Mouse (Mus musculus): ENCODE data around the gene Timm29. TPM values are rescaled to one million over a fixed set of nuclear protein-coding genes. Genes with fewer than 3 reads are reported as not detected.

Timm29 gene
- polyA plus RNA-seq, 1 experiment from 2014 or later: 31.4 TPM

DNA sequence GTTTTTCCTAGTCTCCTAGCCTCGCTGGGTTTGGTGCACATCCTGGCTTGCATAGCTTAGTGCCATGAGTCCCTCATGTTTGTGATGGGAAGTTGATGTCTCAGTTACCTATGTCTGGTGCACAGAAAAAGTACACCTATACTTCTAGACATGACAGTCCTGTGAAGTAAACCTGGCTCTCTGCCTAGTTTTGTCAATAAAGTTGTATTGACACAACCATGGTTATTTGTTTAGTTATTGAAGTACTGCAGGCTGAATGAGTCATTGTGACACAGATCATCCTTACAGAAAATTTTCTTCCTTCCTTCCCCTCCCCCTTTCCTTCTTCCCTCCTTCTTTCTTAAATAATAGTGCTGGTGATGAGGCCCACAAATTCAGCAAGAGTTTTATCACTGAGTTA, 28.1 kb upstream of the Timm29 start:
- Histone ChIP-seq H3K27ac (no peak overlapping the region), H3K9me3 (no peaks in the 10 kb centered on the region), H3K4me1 (no peaks in the 10 kb centered on the region), H3K4me3 (no peak overlapping the region), H3K36me3 (replicated peaks) (peaks cover 52% of the 10 kb centered on the region), H3K27me3 (ENCODE audit: poor library complexity, severe bottlenecking) (no peaks in the 10 kb centered on the region)
- WGBS: 78% methylated on average over 1 of the region's 1 CpGs
- DNase-seq (ENCODE audit: extremely low spot score, low spot score): no peak

DNA sequence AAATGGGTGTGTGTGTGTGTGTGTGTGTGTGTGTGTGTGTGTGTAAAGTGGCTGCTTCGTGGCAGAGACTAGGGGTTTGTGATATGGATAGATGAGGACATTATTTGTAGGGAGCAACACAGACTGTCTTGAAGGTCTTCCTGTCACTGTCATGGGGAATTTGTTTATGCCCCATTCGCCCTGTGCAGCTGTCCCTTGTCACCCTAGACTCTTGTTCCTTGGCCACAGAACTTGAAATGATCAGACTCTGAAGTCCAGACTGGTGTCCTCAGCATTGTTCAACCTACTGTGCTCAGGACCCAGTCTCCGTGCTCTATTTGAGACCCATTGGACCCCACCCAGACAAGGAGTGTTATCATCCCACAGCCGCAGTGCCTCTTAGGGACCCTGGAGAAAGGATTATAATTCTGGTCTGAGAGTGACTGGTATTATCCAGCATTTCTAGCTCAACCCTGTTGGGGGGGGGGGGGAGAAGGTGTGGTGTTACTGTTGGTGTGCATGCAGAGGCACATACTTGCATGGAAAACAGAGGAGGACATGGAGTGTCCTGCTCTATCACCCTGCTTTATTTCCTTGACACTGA, 27.4 kb upstream of the Timm29 start:
- Histone ChIP-seq H3K4me1 (no peaks in the 10 kb centered on the region), H3K9me3 (no peaks in the 10 kb centered on the region), H3K27ac (no peak overlapping the region), H3K36me3 (replicated peaks) (peaks cover 55% of the 10 kb centered on the region), H3K4me3 (no peak overlapping the region), H3K27me3 (ENCODE audit: poor library complexity, severe bottlenecking) (no peaks in the 10 kb centered on the region)
- 90% methylated on average over 4 of the region's 4 CpGs for WGBS
- no peak for DNase-seq (ENCODE audit: extremely low spot score, low spot score)

- no peaks in the 10 kb centered on the region for H3K9me3 ChIP-seq
- H3K4me1 ChIP-seq: no peaks in the 10 kb centered on the region
- no peak overlapping the region for H3K4me3 ChIP-seq
- peaks cover 57% of the 10 kb centered on the region for H3K36me3 ChIP-seq (replicated peaks)
- DNase-seq (ENCODE audit: extremely low spot score, low spot score): no peak
- no peak overlapping the region for H3K27ac ChIP-seq
- 88% methylated on average over 1 of the region's 1 CpGs for WGBS
- H3K27me3 ChIP-seq (ENCODE audit: poor library complexity, severe bottlenecking): no peaks in the 10 kb centered on the region
These were observed 26.0 kb upstream of the Timm29 start for GRCm38 (mm10) chr9:21566538-21566937.

DNA sequence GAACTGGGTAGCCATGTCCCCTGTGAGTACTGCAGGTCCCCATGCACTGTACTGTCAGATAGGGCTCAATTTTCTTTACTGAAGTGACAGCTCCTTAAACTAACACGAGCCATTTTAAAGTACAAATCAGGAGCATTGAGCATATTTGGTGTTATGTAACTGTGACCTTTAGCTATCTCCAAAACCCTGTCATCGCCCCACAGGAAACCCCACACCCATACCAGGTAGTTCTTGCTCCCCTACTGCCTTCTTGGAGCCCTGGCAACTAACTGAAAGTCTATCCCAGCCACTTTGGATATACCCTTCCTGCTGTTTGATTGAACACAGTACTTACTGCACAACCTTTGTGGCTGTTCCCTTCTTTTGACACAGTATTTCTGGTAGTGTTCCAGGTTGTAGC, 25.5 kb upstream of the Timm29 start:
- Histone ChIP-seq H3K4me1 (no peaks in the 10 kb centered on the region), H3K36me3 (replicated peaks) (peaks cover 57% of the 10 kb centered on the region), H3K27ac (no peak overlapping the region), H3K27me3 (ENCODE audit: poor library complexity, severe bottlenecking) (no peaks in the 10 kb centered on the region), H3K4me3 (no peak overlapping the region), H3K9me3 (no peaks in the 10 kb centered on the region)
- no peak for DNase-seq (ENCODE audit: extremely low spot score, low spot score)
- WGBS: 94% methylated on average over 2 of the region's 2 CpGs

DNA sequence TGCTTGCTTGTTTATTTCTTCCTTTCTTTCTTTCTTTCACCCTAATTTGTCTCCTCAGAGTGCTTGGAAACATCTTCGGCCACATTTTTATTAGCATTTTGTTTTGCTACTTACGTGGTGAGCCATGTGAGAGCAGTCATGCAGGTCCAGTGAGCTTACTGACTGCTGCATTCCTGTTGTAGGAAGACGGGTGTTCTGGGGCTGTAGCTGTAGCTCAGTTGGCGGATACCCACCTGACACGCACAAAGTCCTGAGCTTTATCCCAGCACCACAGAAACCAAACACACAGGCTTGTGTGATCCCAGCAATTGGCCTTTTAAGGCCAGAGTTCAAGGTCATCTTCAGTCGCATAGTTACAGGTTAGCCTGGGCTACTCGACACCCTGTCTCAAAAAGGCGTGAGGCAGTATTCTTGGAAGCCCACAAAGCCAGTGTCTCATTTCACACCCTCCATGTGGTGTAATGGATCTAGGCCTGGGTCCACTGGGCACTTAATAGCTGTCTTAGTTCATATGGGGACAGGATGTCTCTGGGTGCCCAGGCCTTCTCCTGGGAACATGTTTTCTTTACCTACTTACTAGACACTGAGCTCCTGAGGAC, 23.8 kb upstream of the Timm29 start:
- Histone ChIP-seq H3K36me3 (replicated peaks) (peaks cover 62% of the 10 kb centered on the region), H3K9me3 (no peaks in the 10 kb centered on the region), H3K4me1 (no peaks in the 10 kb centered on the region), H3K4me3 (no peak overlapping the region), H3K27me3 (ENCODE audit: poor library complexity, severe bottlenecking) (no peaks in the 10 kb centered on the region), H3K27ac (no peak overlapping the region)
- DNase-seq (ENCODE audit: extremely low spot score, low spot score): no peak
- WGBS: 93% methylated on average over 8 of the region's 8 CpGs

DNA sequence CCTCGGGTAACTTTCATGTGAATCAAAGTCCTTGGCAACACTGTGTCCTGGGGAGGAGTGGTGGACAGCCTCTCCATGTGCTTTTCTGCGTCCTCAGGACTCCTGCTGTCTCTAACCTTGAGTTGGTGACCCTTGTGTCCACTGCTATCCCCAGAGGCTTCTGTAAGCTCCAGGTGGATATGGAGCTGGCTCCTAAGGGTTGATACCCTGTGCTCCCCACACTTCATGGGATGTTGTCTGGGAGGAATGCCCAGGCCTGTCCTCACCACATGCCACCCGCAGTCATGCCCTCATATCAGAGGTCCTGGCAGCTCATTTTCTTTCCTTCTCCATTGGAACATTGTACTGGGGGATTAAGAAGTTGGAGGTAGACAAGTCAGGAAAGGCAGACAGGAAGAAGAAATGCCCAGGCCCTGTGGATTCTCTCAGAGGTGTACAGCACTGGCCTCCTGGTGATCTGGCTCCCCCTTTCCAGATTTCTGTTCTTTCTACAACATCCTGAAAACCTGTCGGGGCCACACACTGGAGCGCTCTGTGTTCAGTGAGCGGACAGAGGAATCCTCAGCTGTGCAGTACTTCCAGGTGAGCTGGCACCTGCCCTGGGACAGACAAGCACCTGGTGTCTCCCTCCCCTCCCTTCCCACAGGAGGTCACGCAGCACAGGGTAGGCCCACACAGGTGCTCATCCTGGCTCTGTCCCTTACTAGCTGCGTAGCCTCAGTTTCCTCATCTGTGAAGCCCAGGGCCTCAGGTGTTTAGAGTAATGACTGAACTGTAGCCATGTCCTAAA, 18.3 kb upstream of the Timm29 start:
- H3K27me3 ChIP-seq (ENCODE audit: poor library complexity, severe bottlenecking): no peaks in the 10 kb centered on the region
- H3K4me3 ChIP-seq: no peak overlapping the region
- H3K9me3 ChIP-seq: no peaks in the 10 kb centered on the region
- H3K4me1 ChIP-seq: no peaks in the 10 kb centered on the region
- DNase-seq (ENCODE audit: extremely low spot score, low spot score): no peak
- peaks cover 100% of the 10 kb centered on the region for H3K36me3 ChIP-seq (replicated peaks)
- no peak overlapping the region for H3K27ac ChIP-seq
- WGBS: 95% methylated on average over 8 of the region's 8 CpGs

DNA sequence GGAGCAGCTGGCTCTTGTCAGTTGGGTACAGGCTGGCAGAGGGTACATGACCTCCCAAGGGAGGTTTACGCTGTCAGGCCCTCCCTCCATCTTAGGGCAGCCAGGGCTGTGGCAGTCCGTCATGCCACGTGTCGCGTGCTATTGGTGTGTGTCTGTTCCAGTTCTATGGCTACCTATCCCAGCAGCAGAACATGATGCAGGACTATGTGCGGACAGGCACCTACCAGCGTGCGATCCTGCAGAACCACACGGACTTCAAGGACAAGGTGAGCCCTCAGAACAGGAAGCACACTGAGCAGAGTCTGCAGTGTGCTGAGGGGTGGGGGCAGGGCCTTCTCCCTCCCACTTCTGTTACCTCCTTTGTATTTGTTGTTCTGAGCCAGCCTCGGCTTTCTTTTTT, 17.3 kb upstream of the Timm29 start:
- Histone ChIP-seq H3K36me3 (replicated peaks) (peaks cover 100% of the 10 kb centered on the region), H3K4me1 (no peaks in the 10 kb centered on the region), H3K4me3 (no peak overlapping the region), H3K27ac (no peak overlapping the region), H3K9me3 (no peaks in the 10 kb centered on the region), H3K27me3 (ENCODE audit: poor library complexity, severe bottlenecking) (no peaks in the 10 kb centered on the region)
- WGBS: 96% methylated on average over 10 of the region's 10 CpGs
- DNase-seq (ENCODE audit: extremely low spot score, low spot score): no peak

- DNase-seq (ENCODE audit: extremely low spot score, low spot score): no peak
- Histone ChIP-seq H3K4me3 (no peak overlapping the region), H3K4me1 (no peaks in the 10 kb centered on the region), H3K9me3 (no peaks in the 10 kb centered on the region), H3K27ac (no peak overlapping the region), H3K27me3 (ENCODE audit: poor library complexity, severe bottlenecking) (no peaks in the 10 kb centered on the region), H3K36me3 (replicated peaks) (peaks cover 100% of the 10 kb centered on the region)
- 93% methylated on average over 1 of the region's 1 CpGs for WGBS
These were observed 16.2 kb upstream of the Timm29 start for GRCm38 (mm10) chr9:21576286-21576685.

DNA sequence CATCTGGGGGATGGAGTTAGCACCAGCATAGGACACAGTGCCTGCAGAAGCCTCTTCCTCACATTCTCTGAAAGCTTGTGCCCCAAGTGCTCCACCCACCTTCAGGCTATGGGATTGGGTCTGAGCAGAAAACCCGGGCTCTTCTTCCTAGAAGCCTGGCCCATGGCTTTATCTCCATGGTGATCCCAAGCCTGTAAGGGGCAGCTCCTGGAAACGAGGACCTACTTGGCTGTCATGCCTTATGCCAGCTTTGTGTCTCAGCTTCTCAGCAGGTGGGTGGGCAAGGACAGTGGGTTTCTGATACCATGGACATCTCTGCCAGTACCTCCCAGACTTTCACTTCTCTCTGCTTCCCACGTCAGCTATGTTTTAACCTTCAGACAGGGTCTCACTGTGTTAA, 14.3 kb upstream of the Timm29 start:
- Histone ChIP-seq H3K36me3 (replicated peaks) (peaks cover 100% of the 10 kb centered on the region), H3K4me3 (no peak overlapping the region), H3K9me3 (no peaks in the 10 kb centered on the region), H3K27me3 (ENCODE audit: poor library complexity, severe bottlenecking) (no peaks in the 10 kb centered on the region), H3K27ac (no peak overlapping the region), H3K4me1 (no peaks in the 10 kb centered on the region)
- DNase-seq (ENCODE audit: extremely low spot score, low spot score): no peak
- 76% methylated on average over 3 of the region's 3 CpGs for WGBS

DNA sequence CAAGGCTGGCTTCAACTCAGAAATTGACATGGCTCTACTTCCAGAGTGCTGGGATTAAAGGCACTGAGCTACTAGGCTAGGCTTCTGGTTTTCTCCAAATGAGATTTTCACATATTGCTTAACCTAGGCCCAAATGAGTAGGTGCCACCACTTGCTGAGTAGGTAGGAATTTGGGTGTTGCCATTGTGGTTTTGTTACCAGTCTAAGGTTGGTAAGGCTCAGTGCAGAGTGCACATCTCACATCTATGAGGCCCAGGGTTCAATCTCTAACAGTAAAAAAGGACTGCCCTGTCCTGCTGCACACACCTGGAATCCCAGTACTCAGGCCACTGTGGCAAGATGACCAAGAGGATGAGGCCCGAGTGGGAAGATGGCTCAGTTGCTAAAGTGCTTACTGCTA, 7.1 kb upstream of the Timm29 start:
- WGBS: 91% methylated on average over 1 of the region's 1 CpGs
- DNase-seq (ENCODE audit: extremely low spot score, low spot score): no peak

DNA sequence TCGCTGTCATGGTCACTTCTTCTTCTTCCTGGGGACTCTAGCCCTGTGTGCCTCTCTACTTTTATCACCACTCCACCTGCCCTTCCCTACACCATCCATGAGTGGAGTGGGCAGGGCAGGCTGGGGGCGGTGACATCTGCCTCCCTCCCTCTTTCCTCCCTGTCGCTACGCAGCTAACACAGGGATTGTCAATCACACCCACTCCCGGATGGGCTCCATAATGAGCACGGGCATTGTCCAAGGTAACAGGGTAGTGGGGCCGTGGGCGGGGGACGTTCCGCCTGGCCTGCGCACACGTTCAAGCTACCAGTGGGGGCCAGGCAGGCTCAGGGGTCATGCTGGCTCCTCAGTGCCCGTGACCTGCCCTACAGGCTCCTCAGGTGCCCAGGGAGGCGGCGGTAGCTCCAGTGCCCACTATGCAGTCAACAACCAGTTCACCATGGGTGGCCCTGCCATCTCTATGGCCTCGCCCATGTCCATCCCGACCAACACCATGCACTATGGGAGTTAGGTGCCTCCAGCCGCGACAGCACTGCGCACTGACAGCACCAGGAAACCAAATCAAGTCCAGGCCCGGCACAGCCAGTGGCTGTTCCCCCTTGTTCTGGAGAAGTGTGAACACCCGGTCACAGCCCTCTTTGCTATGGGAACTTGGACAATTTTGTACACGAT, 4.7 kb upstream of the Timm29 start:
- Histone ChIP-seq H3K36me3 (replicated peaks) (peaks cover 80% of the 10 kb centered on the region), H3K9me3 (no peaks in the 10 kb centered on the region), H3K4me1 (peaks cover 14% of the 10 kb centered on the region), H3K27ac (no peak overlapping the region), H3K4me3 (no peak overlapping the region), H3K27me3 (ENCODE audit: poor library complexity, severe bottlenecking) (no peaks in the 10 kb centered on the region)
- 91% methylated on average over 23 of the region's 23 CpGs for WGBS
- no peak for DNase-seq (ENCODE audit: extremely low spot score, low spot score)

More for the DNA sequence above, 7.1 kb upstream of the Timm29 start:
- Histone ChIP-seq H3K27me3 (ENCODE audit: poor library complexity, severe bottlenecking) (no peaks in the 10 kb centered on the region), H3K27ac (no peak overlapping the region), H3K36me3 (replicated peaks) (peaks cover 100% of the 10 kb centered on the region), H3K4me3 (no peak overlapping the region), H3K4me1 (no peaks in the 10 kb centered on the region), H3K9me3 (no peaks in the 10 kb centered on the region)

DNA sequence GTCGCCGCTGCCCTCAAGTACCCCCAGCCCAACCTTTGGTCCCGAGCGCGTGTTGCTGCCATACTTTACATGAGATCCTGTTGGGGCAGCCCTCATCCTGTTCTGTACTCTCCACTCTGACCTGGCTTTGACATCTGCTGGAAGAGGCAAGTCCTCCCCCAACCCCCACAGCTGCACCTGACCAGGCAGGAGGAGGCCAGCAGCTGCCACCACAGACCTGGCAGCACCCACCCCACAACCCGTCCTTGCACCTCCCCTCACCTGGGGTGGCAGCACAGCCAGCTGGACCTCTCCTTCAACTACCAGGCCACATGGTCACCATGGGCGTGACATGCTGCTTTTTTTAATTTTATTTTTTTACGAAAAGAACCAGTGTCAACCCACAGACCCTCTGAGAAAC, 4.2 kb upstream of the Timm29 start:
- 95% methylated on average over 8 of the region's 8 CpGs for WGBS
- H3K36me3 ChIP-seq (replicated peaks): peaks cover 75% of the 10 kb centered on the region

DNA sequence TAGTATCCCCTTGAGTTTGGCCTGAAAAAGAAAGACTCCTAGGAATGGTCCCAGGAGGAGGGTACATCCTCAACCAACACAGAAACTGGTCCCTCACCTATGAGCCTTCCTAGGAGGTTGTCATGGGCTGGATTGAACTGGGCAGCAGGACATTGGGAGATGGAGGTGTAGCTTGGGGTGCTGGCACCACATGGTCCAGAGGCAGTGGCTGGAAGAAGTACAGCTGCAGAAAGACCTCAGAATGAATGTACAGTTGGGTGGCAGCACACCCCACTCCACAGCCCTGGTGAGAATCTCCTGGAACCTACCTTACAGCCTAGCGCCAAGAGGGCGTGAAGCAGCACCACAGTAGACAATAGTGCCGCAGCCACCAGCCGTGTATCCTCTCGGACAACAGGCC, 3.0 kb upstream of the Timm29 start:
- Histone ChIP-seq H3K27ac (no peak overlapping the region), H3K36me3 (replicated peaks) (peaks cover 68% of the 10 kb centered on the region), H3K9me3 (no peaks in the 10 kb centered on the region), H3K4me3 (no peak overlapping the region), H3K4me1 (peaks cover 30% of the 10 kb centered on the region), H3K27me3 (ENCODE audit: poor library complexity, severe bottlenecking) (no peaks in the 10 kb centered on the region)
- 95% methylated on average over 5 of the region's 5 CpGs for WGBS
- DNase-seq (ENCODE audit: extremely low spot score, low spot score): no peak

More for the DNA sequence above, 4.2 kb upstream of the Timm29 start:
- no peak overlapping the region for H3K27ac ChIP-seq
- H3K4me1 ChIP-seq: peaks cover 18% of the 10 kb centered on the region
- no peaks in the 10 kb centered on the region for H3K27me3 ChIP-seq (ENCODE audit: poor library complexity, severe bottlenecking)
- H3K4me3 ChIP-seq: no peak overlapping the region
- DNase-seq (ENCODE audit: extremely low spot score, low spot score): no peak
- no peaks in the 10 kb centered on the region for H3K9me3 ChIP-seq
